28 mouse cellular contexts compared by ENCODE assay signal in the genomic region with DNA sequence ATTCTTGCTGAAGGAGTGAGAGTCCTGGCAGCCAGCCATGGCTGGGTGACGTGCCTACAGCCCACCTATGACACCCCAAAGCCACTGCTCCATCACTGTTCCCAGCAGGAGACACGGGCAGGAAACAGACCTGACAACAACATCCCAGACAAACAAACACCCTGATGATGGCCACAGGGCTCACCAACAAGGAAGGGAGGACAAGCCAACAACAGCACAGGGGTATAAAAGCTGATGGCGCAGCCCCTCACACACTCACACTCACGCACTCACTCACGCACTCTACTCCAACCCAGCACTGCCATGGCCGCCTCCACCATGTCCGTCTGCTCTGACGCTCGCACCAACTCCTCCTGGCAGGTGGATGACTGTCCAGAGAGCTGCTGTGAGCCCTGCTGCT. TPM values are rescaled to one million over a fixed set of nuclear protein-coding genes. Genes with fewer than 3 reads are reported as not detected.
A peak's percentile ranks its signal among the peaks of the same experiment; 100 is the strongest.
DNase-seq lines count a peak whose midpoint lies in the region; ATAC-seq and TF ChIP-seq lines count a peak whose summit lies in the region.
"Had no signal": no experiment of that assay in that cellular context is flagged by ENCODE, and none has a peak within 500 bp of the region (broad histone marks: within the 10 kb centered on the region; RNA-seq: fewer than 3 reads in every experiment).

A gene (plus strand): TSS at position 301 of the 400 bp plus-strand sequence.

- no peaks in the 10 kb centered on the region for H3K36me3 ChIP-seq in forebrain, embryonic 15.5 days
- no peaks in the 10 kb centered on the region for H3K36me3 ChIP-seq in forebrain, embryonic 16.5 days (ENCODE audit: control insufficient read depth, insufficient read depth)
- no peaks in the 10 kb centered on the region for H3K36me3 ChIP-seq in midbrain, embryonic 10.5 days
- H3K36me3 ChIP-seq in midbrain, embryonic 14.5 days (ENCODE audit: control insufficient read depth, insufficient read depth, low read length) = no peaks in the 10 kb centered on the region
- H3K36me3 ChIP-seq in E14TG2a.4 (ENCODE audit: insufficient read depth, low read length) = no peaks in the 10 kb centered on the region
- H3K36me3 ChIP-seq: embryonic facial prominence, embryonic 10.5 days; embryonic facial prominence, embryonic 13.5 days; heart, embryonic 10.5 days; heart, embryonic 13.5 days had no signal

- no peak for TF ChIP-seq CTCF in E14TG2a.4 (conservative IDR thresholded peaks at IDR 0.05; ENCODE audit: low read length)

- H3K9me3 ChIP-seq in forebrain, embryonic 15.5 days = no peaks in the 10 kb centered on the region
- no peaks in the 10 kb centered on the region; the same call in 1 of the 2 replicates for H3K9me3 ChIP-seq in forebrain, embryonic 16.5 days (ENCODE audit: control insufficient read depth, low read length)
- H3K9me3 ChIP-seq in midbrain, embryonic 10.5 days (replicated peaks) = peaks cover 6% of the 10 kb centered on the region; the same call in 1 of the 2 replicates
- no peaks in the 10 kb centered on the region for H3K9me3 ChIP-seq in midbrain, embryonic 14.5 days (ENCODE audit: control insufficient read depth, low read length)
- H3K9me3 ChIP-seq in E14TG2a.4 (ENCODE audit: low read length) = peaks cover 5% of the 10 kb centered on the region; the same call in 1 of the 2 replicates
- H3K9me3 ChIP-seq: embryonic facial prominence, embryonic 13.5 days; heart, embryonic 10.5 days; heart, embryonic 13.5 days had no signal

- no peak within 1 kb of the TSS for H3K9ac ChIP-seq in forebrain, embryonic 15.5 days (replicated peaks)
- no peak within 1 kb of the TSS for H3K9ac ChIP-seq in forebrain, embryonic 16.5 days (replicated peaks; ENCODE audit: low read depth, low read length)
- H3K9ac ChIP-seq in midbrain, embryonic 14.5 days (replicated peaks; ENCODE audit: low read length) = no peak within 1 kb of the TSS
- H3K9ac ChIP-seq: embryonic facial prominence, embryonic 13.5 days; forebrain, embryonic 13.5 days; heart, embryonic 13.5 days; hindbrain, embryonic 14.5 days had no signal

- 0 out of 2 replicates have a peak within 1 kb of the TSS, but pooled peaks have one; percentile 11 for H3K27ac ChIP-seq in forebrain, embryonic 15.5 days (replicated peaks)
- H3K27ac ChIP-seq in forebrain, embryonic 16.5 days (ENCODE audit: low read length) = no peak within 1 kb of the TSS
- peak within 1 kb of the TSS; percentile 55 for H3K27ac ChIP-seq in midbrain, embryonic 10.5 days (replicated peaks)
- H3K27ac ChIP-seq in midbrain, embryonic 14.5 days (replicated peaks; ENCODE audit: low read depth, low read length) = no peak within 1 kb of the TSS
- H3K27ac ChIP-seq: embryonic facial prominence, embryonic 10.5 days; embryonic facial prominence, embryonic 13.5 days; forebrain, embryonic 13.5 days; heart, adult 2 months; heart, embryonic 10.5 days; heart, embryonic 13.5 days; hindbrain, embryonic 14.5 days had no signal

- H3K4me3 ChIP-seq in forebrain, embryonic 15.5 days = no peak within 1 kb of the TSS
- H3K4me3 ChIP-seq in forebrain, embryonic 16.5 days (replicated peaks; ENCODE audit: low read length) = no peak within 1 kb of the TSS
- H3K4me3 ChIP-seq in midbrain, embryonic 10.5 days = no peak within 1 kb of the TSS
- no peak within 1 kb of the TSS for H3K4me3 ChIP-seq in midbrain, embryonic 14.5 days (replicated peaks; ENCODE audit: low read depth, low read length)
- peak within 1 kb of the TSS; percentile 20; the same call in 1 of the 2 replicates for H3K4me3 ChIP-seq in E14TG2a.4 (replicated peaks; ENCODE audit: low read length)
- H3K4me3 ChIP-seq: embryonic facial prominence, embryonic 10.5 days; embryonic facial prominence, embryonic 13.5 days; erythroblast, embryonic 14.5 days; forebrain, embryonic 13.5 days; heart, adult 2 months; heart, embryonic 10.5 days; heart, embryonic 13.5 days had no signal

- no peak within 1 kb of the TSS for H3K4me2 ChIP-seq in forebrain, embryonic 15.5 days (replicated peaks)
- no peak within 1 kb of the TSS for H3K4me2 ChIP-seq in forebrain, embryonic 16.5 days (ENCODE audit: low read length)
- no peak within 1 kb of the TSS for H3K4me2 ChIP-seq in midbrain, embryonic 14.5 days (ENCODE audit: low read length)
- H3K4me2 ChIP-seq: embryonic facial prominence, embryonic 13.5 days; forebrain, embryonic 13.5 days; heart, embryonic 13.5 days; hindbrain, embryonic 14.5 days had no signal

- no peaks in the 10 kb centered on the region for H3K4me1 ChIP-seq in forebrain, embryonic 15.5 days
- no peaks in the 10 kb centered on the region for H3K4me1 ChIP-seq in forebrain, embryonic 16.5 days (replicated peaks; ENCODE audit: control insufficient read depth, insufficient read depth, low read length)
- 0 out of 2 replicates have a peak, but pooled peaks cover 2% of the 10 kb centered on the region for H3K4me1 ChIP-seq in midbrain, embryonic 10.5 days
- no peaks in the 10 kb centered on the region for H3K4me1 ChIP-seq in midbrain, embryonic 14.5 days (ENCODE audit: control insufficient read depth, insufficient read depth, low read length)
- H3K4me1 ChIP-seq in E14TG2a.4 (replicated peaks; ENCODE audit: low read depth, low read length) = peaks cover 16% of the 10 kb centered on the region
- H3K4me1 ChIP-seq: embryonic facial prominence, embryonic 10.5 days; embryonic facial prominence, embryonic 13.5 days; heart, embryonic 10.5 days; heart, embryonic 13.5 days had no signal

- ATAC-seq in forebrain, embryonic 15.5 days (replicated peaks) = no peak
- ATAC-seq in forebrain, embryonic 16.5 days = no peak
- no peak for ATAC-seq in midbrain, embryonic 14.5 days (ENCODE audit: low FRiP score, low TSS enrichment)
- ATAC-seq: forebrain, embryonic 13.5 days; intestine, postnatal 0 days had no signal

- DNase-seq in midbrain, embryonic 10.5 days (ENCODE audit: low spot score) = no peak
- no peak for DNase-seq in midbrain, embryonic 14.5 days
- no peak for DNase-seq in kidney, adult 11 months
- DNase-seq: adrenal gland, adult 2 months; adrenal gland, postnatal 14 days; B cell, adult 2 months; cerebellum, adult 11 months; cerebellum, adult 2 months; cerebellum, postnatal 25 days; embryo, embryonic 11 days; gastrocnemius, postnatal 10 days; gastrocnemius, postnatal 36 days; heart, adult 2 months; heart, postnatal 14 days; heart, postnatal 4 days had no signal

- WGBS in forebrain, embryonic 15.5 days = 62% methylated on average over 9 of the region's 9 CpGs
- WGBS in forebrain, embryonic 16.5 days = 68% methylated on average over 9 of the region's 9 CpGs
- whole genome bisulfite sequencing in midbrain, embryonic 10.5 days = 78% methylated on average over 9 of the region's 9 CpGs
- whole genome bisulfite sequencing in midbrain, embryonic 14.5 days = 68% methylated on average over 9 of the region's 9 CpGs

- H3K27me3 ChIP-seq in forebrain, embryonic 15.5 days = no peaks in the 10 kb centered on the region
- H3K27me3 ChIP-seq in forebrain, embryonic 16.5 days (replicated peaks; ENCODE audit: control insufficient read depth, insufficient read depth, low read length) = no peaks in the 10 kb centered on the region
- no peaks in the 10 kb centered on the region for H3K27me3 ChIP-seq in midbrain, embryonic 10.5 days (ENCODE audit: low read depth, poor library complexity, severe bottlenecking)
- no peaks in the 10 kb centered on the region for H3K27me3 ChIP-seq in midbrain, embryonic 14.5 days (ENCODE audit: control insufficient read depth, insufficient read depth, low read length)
- H3K27me3 ChIP-seq in E14TG2a.4 (ENCODE audit: insufficient read depth, low read length) = no peaks in the 10 kb centered on the region; the same call in none of the 2 replicates
- H3K27me3 ChIP-seq: embryonic facial prominence, embryonic 13.5 days; forebrain, embryonic 13.5 days had no signal

RNA-seq across cellular contexts. Expression of the gene that starts here (rescaled TPM):
- polyA plus RNA-seq in forebrain, embryonic 15.5 days (2015; fragmentation: Nextera tagmentation; extraction: Ambion mirVana) = not detected in 2 replicates
- polyA plus RNA-seq in forebrain, embryonic 16.5 days (2015; fragmentation: Nextera tagmentation; extraction: Ambion mirVana) = not detected in 2 replicates
- not detected in 2 replicates for polyA plus RNA-seq in midbrain, embryonic 10.5 days (2016; fragmentation: Nextera tagmentation; extraction: Ambion mirVana)
- polyA plus RNA-seq in midbrain, embryonic 14.5 days (2014; fragmentation: Nextera tagmentation; extraction: Ambion mirVana) = not detected in 2 replicates
- polyA plus RNA-seq: adrenal gland, adult 2 months; cerebellum, adult 2 months; embryonic facial prominence, embryonic 10.5 days; embryonic facial prominence, embryonic 13.5 days; erythroblast, embryonic 14.5 days; forebrain, embryonic 13.5 days; heart, adult 2 months; heart, embryonic 10.5 days; heart, embryonic 13.5 days; heart, embryonic 16.5 days; hindbrain, embryonic 14.5 days; intestine, embryonic 14.5 days; intestine, postnatal 0 days had no signal

Comparison
In these comparisons a context has a peak if more than half of its experiments do, and no peak if none do; other contexts are left out.
1. H3K27ac ChIP-seq: peak in forebrain, embryonic 15.5 days (single experiment) and midbrain, embryonic 10.5 days (single experiment); none in forebrain, embryonic 16.5 days (single experiment) and midbrain, embryonic 14.5 days (single experiment).